Mouse (Mus musculus): ENCODE results near the gene Insig2.

GRCm38 (mm10) chr1:121314766-121315428 is 17.5 kb downstream of the Insig2 start:
- no peak for TF ChIP-seq CTCF (IDR thresholded peaks at IDR 0.05; ENCODE audit: insufficient read depth, low read length)
- TF ChIP-seq POLR2A (IDR thresholded peaks at IDR 0.05; ENCODE audit: borderline replicate concordance, extremely low read depth, low read depth, low read length), result no peak

All from lung, adult 2 months (tissue).